Mouse (Mus musculus): ENCODE measurements around the gene Erp27. TPM values are rescaled to one million over a fixed set of nuclear protein-coding genes. Genes with fewer than 3 reads are reported as not detected.
"Not testable (repeated sequence)": the region's sequence is repeated elsewhere in the genome, so short reads cannot be mapped to it uniquely, and the experiment has no call there.

Gene Erp27
- not detected in 2 replicates for polyA plus RNA-seq (2016; fragmentation: Nextera tagmentation; extraction: Ambion mirVana)

DNA sequence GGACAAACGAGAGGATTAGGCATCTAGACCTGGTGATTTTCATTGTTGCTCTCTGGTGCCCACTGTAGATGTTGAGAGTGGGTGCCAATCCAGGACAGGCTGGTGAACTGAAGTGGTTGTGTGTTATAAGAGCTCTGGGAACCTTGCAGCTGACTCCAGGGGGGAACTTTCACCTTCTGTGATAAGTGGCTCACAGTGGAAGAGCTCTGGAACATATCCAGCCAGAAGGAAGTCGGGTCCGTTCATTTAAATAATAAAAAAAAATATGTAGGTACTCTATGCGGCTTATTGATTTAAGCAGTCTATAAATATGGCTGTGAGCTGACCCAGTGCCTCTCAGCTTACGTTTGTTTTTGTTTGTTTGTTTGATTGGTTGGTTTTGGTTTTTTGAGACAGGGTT, at the start of gene Erp27:
Gene Erp27 (minus strand): TSS at position 101 of the 400 bp plus-strand sequence.
- no peaks in the 10 kb centered on the region for H3K4me1 ChIP-seq
- H3K27me3 ChIP-seq, result no peaks in the 10 kb centered on the region
- WGBS, result 85% methylated on average over 5 of the region's 5 CpGs
- H3K4me2 ChIP-seq, result no peak within 1 kb of the TSS
- no peak within 1 kb of the TSS for H3K4me3 ChIP-seq (replicated peaks)
- no peak within 1 kb of the TSS for H3K27ac ChIP-seq
- no peak within 1 kb of the TSS for H3K9ac ChIP-seq
- H3K36me3 ChIP-seq (replicated peaks), result no peaks in the 10 kb centered on the region
- no peaks in the 10 kb centered on the region for H3K9me3 ChIP-seq
- ATAC-seq (ENCODE audit: low FRiP score), result no peak

DNA sequence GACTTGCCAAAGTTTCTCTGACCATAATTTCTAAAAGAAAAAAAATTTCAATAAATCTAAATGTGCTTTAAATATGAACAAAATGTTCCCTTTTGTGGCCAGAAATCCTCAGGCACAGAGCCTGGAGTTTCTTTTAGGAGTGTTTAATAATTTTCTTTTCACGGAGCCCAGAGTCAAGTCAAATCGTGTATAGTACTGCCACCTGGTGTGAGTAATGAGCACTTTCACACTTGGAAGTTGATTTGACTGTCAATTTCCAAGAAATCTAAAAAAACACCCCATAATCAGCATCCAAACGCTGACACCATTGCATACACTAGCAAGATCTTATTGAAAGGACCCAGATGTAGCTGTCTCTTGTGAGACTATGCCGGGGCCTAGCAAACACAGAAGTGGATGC, 46.9 kb upstream of the Erp27 start:
- H3K36me3 ChIP-seq (replicated peaks); H3K27me3 ChIP-seq; H3K9ac ChIP-seq; H3K27ac ChIP-seq; H3K4me3 ChIP-seq (replicated peaks); H3K4me1 ChIP-seq; H3K4me2 ChIP-seq; ATAC-seq (ENCODE audit: low FRiP score); H3K9me3 ChIP-seq: not testable (repeated sequence)
- WGBS, result 54% methylated on average over 4 of the region's 4 CpGs

DNA sequence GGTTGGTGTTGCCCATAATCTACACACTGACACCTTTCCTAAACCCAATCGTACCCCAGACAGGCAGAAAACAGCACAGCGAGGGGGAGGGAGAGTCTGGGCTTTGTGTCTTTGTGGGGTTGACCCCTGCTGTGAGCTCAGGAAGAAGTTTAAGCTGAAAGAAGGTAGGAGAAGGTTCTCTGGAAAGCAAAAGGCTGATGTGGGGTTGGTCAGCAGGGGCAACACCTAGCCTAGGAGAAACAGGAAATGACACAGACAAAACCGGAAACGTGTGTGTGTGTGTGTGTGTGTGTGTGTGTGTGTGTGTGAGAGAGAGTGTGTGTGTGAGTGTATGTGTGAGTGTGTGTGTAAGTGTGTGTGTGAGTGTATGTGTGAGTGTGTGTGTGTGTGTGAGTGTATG, 45.5 kb upstream of the Erp27 start:
- WGBS, result 55% methylated on average over 4 of the region's 4 CpGs

DNA sequence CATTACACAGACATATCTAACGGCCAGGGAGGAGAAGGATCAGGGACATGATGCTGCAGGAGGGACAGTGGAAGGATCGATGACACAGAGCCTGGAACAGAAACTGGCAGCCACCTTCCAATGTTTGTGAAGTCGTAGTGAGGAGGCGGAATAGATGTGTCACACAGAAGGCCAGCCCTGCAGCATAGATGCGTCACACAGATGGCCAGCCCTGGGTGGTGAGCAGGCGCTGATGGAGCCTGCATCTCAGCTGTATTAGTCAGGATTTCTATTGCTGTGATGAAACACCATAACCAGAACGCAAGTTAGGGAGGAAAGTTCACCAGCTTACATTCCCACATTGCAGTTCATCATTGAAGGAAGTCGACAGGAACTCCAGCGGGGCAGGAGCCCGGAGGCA, 43.9 kb upstream of the Erp27 start:
- Histone ChIP-seq H3K4me2 (no peak overlapping the region), H3K9me3 (no peaks in the 10 kb centered on the region), H3K27me3 (no peaks in the 10 kb centered on the region), H3K36me3 (replicated peaks) (no peaks in the 10 kb centered on the region), H3K9ac (no peak overlapping the region), H3K27ac (no peak overlapping the region), H3K4me1 (no peaks in the 10 kb centered on the region), H3K4me3 (replicated peaks) (no peak overlapping the region)
- ATAC-seq (ENCODE audit: low FRiP score), result no peak
- 80% methylated on average over 10 of the region's 10 CpGs for WGBS

More for the DNA sequence above, 45.5 kb upstream of the Erp27 start:
- Histone ChIP-seq H3K9ac (no peak overlapping the region), H3K27ac (no peak overlapping the region), H3K36me3 (replicated peaks) (no peaks in the 10 kb centered on the region), H3K9me3 (no peaks in the 10 kb centered on the region), H3K4me1 (no peaks in the 10 kb centered on the region), H3K4me3 (replicated peaks) (no peak overlapping the region), H3K27me3 (no peaks in the 10 kb centered on the region), H3K4me2 (no peak overlapping the region)
- no peak for ATAC-seq (ENCODE audit: low FRiP score)

DNA sequence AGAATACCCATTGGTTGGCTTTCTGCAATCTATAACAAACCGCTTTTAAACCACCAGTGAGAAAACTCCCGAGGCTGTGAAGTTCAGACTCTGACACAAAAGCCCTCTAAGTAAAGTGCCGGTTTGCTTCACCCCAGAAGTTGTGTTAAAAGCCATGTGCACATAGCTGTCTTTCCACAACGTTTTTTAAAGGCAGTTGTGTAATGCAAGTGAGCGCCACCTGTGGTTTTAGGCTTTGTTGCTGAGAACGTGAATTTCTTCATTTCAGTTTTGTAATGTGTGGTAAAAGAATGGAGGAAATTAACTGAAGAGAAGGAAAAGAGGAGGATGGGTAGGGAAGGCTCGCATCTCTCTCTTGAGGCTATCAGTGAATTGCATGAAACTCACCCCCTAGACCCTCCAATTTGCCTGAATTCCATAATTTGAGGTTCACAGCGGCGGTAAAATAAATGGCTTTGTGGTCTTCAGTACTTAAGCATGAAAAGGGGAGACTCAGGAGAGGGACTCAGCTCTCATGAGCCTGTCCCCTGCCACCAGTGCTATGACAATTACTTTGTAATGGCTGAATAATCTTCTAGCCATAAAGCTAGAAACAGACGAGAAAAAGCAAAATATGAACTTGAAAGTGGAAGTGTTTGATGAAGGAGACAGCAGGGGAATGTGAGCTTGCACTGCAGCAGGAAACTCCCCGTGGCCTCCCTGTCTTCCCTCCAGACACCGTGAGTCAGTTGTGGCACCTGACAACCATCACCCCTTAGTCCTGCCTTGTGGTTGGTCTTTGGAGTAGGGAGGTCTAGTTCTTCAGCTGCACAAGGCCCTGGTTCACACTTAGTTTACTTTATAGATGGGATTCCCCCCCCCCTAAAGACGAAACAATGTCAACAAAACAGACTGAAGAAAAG, 42.9 kb upstream of the Erp27 start:
- Histone ChIP-seq H3K4me1 (no peaks in the 10 kb centered on the region), H3K4me2 (no peak overlapping the region), H3K36me3 (replicated peaks) (no peaks in the 10 kb centered on the region), H3K9me3 (no peaks in the 10 kb centered on the region), H3K4me3 (replicated peaks) (no peak overlapping the region), H3K9ac (no peak overlapping the region), H3K27ac (no peak overlapping the region), H3K27me3 (no peaks in the 10 kb centered on the region)
- no peak for ATAC-seq (ENCODE audit: low FRiP score)
- WGBS, result 70% methylated on average over 13 of the region's 13 CpGs

DNA sequence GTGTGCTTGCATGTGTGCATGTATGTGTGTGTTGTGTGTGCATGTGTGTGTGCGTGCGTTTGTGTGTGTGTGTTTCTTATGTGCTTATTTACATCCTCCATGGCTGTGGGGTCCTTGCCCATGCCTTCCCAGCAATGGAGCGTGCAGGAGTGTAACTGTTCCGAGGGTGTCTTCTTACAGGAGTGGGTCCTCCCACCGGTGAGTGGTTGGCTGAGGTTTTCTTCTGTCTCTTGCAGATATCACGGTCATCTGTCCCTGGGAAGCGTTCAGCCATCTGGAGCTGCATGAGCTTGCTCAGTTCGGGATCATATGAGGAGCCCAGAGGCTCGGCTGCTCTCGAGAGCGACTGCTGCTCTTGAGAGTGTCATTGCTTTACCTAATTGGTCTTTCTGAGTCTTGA, 41.0 kb upstream of the Erp27 start:
- Histone ChIP-seq H3K9ac (no peak overlapping the region), H3K27me3 (no peaks in the 10 kb centered on the region), H3K4me1 (no peaks in the 10 kb centered on the region), H3K4me3 (replicated peaks) (no peak overlapping the region), H3K9me3 (no peaks in the 10 kb centered on the region), H3K27ac (no peak overlapping the region), H3K4me2 (no peak overlapping the region), H3K36me3 (replicated peaks) (no peaks in the 10 kb centered on the region)
- ATAC-seq (ENCODE audit: low FRiP score), result no peak
- WGBS, result 90% methylated on average over 11 of the region's 11 CpGs

DNA sequence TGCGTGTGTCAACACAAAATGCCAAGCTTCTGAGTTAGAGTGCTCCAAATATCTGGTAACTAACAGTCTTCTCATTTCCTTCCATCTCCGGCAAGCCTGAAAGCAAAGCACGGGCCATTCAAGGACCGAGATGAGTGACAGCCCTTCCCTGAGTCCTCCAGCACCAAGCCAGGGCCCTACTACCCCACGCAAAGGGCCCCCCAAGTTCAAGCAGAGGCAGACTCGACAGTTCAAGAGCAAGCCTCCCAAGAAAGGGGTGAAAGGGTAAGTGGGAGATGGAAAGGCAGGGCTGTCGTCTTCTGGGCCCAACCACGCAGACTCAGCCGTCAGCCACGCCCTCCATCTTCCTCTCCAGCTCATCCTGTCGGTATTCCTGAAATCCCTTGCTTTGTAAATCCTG, 37.2 kb upstream of the Erp27 start:
- WGBS, result 70% methylated on average over 11 of the region's 11 CpGs
- no peak for ATAC-seq (ENCODE audit: low FRiP score)
- no peak overlapping the region for H3K27ac ChIP-seq

DNA sequence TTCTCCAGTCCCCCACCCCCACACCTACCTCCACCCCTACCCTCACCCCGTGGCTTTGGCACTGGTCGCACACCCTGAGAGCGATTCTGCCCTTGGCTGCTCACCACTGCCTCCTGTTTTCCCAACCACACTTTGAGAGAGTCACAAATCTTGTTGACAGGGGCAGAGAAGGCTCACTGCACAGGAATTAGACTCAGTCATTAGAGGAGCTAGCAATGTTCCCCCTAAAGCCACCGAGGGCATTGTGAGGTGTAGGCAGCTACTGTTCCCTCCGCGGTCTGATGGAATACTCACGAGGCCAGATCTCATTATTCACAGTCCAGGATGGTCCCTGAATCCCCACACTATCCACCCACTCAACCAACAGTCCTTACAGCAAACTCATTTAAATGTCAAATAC, 35.1 kb upstream of the Erp27 start:
- Histone ChIP-seq H3K4me3 (replicated peaks) (no peak overlapping the region), H3K27me3 (no peaks in the 10 kb centered on the region), H3K4me2 (no peak overlapping the region), H3K27ac (no peak overlapping the region), H3K9ac (no peak overlapping the region), H3K36me3 (replicated peaks) (no peaks in the 10 kb centered on the region), H3K9me3 (no peaks in the 10 kb centered on the region), H3K4me1 (no peaks in the 10 kb centered on the region)
- 71% methylated on average over 7 of the region's 7 CpGs for WGBS
- ATAC-seq (ENCODE audit: low FRiP score), result no peak

More for the DNA sequence above, 37.2 kb upstream of the Erp27 start:
- Histone ChIP-seq H3K4me1 (no peaks in the 10 kb centered on the region), H3K27me3 (no peaks in the 10 kb centered on the region), H3K9ac (no peak overlapping the region), H3K4me3 (replicated peaks) (no peak overlapping the region), H3K9me3 (no peaks in the 10 kb centered on the region), H3K4me2 (no peak overlapping the region), H3K36me3 (replicated peaks) (no peaks in the 10 kb centered on the region)

DNA sequence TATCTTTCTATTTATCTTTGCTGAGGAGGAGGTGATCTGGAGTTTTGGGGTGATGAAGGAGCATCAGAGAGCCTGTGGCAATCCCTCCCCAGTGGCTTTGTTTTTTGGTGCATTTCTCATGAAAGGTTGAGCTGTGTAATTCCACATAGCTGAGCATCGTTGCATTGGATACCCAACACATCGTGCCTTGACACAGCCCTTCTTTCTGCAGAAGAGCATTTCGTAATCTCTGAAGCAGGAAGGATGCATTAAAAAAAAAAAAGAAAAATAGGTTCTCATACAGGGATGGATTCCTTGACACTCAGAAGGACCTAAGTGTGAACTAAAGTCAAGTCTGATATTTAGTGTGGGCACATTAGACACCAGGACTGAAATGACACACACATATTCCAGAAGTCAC, 33.3 kb upstream of the Erp27 start:
- ATAC-seq (ENCODE audit: low FRiP score), result no peak
- H3K36me3 ChIP-seq (replicated peaks), result no peaks in the 10 kb centered on the region
- H3K4me2 ChIP-seq, result no peak overlapping the region
- H3K4me1 ChIP-seq, result no peaks in the 10 kb centered on the region
- H3K27me3 ChIP-seq, result no peaks in the 10 kb centered on the region
- H3K27ac ChIP-seq, result no peak overlapping the region
- H3K9me3 ChIP-seq, result no peaks in the 10 kb centered on the region
- H3K9ac ChIP-seq, result no peak overlapping the region
- WGBS, result 85% methylated on average over 3 of the region's 3 CpGs
- H3K4me3 ChIP-seq (replicated peaks), result no peak overlapping the region

DNA sequence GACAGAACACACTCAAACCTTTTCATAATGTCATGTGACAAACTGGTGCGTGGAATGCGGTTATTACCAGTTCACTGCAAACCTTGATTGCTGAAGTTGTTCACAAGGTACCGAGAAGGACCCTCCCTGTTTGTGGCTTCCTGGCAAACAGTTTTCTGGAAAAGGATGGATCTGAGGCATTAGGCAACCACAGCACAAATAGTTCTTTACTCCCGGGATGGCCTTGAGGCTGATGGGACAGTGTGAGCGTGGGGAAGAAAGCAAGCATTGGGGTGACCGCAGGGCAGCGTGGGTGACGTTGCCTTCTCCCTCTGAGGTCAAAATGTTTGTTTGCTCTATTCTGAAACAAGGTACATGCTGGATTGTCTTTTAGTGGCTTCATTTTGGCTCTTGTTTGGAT, 32.7 kb upstream of the Erp27 start:
- ATAC-seq (ENCODE audit: low FRiP score), result no peak
- Histone ChIP-seq H3K4me1 (no peaks in the 10 kb centered on the region), H3K4me3 (replicated peaks) (no peak overlapping the region), H3K9me3 (no peaks in the 10 kb centered on the region), H3K27ac (no peak overlapping the region), H3K27me3 (no peaks in the 10 kb centered on the region), H3K4me2 (no peak overlapping the region), H3K36me3 (replicated peaks) (no peaks in the 10 kb centered on the region), H3K9ac (no peak overlapping the region)
- WGBS, result 94% methylated on average over 8 of the region's 8 CpGs

DNA sequence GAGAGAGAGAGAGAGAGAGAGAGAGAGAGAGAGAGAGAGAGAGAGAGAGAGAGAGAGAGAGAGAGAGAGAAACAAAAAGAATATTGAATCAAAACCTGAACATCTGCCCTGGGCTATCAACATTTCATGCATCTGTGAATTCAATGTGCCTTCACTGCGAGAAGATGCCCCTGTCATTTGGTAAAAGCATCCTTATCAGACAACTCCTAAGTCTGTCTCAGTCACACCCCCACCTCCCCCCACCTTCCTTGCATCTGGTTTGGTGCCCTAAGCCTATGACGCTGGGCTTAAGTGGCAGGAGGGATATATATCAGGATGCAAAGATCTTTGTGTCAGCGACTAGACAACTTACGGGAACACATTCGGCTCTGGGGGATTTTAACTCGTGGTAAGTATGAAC, 32.2 kb upstream of the Erp27 start:
- no peak overlapping the region for H3K27ac ChIP-seq
- no peaks in the 10 kb centered on the region for H3K4me1 ChIP-seq
- no peaks in the 10 kb centered on the region for H3K36me3 ChIP-seq (replicated peaks)
- no peak overlapping the region for H3K9ac ChIP-seq
- no peak overlapping the region for H3K4me3 ChIP-seq (replicated peaks)
- no peaks in the 10 kb centered on the region for H3K27me3 ChIP-seq
- H3K9me3 ChIP-seq, result no peaks in the 10 kb centered on the region
- H3K4me2 ChIP-seq, result no peak overlapping the region
- no peak for ATAC-seq (ENCODE audit: low FRiP score)
- 86% methylated on average over 6 of the region's 6 CpGs for WGBS

DNA sequence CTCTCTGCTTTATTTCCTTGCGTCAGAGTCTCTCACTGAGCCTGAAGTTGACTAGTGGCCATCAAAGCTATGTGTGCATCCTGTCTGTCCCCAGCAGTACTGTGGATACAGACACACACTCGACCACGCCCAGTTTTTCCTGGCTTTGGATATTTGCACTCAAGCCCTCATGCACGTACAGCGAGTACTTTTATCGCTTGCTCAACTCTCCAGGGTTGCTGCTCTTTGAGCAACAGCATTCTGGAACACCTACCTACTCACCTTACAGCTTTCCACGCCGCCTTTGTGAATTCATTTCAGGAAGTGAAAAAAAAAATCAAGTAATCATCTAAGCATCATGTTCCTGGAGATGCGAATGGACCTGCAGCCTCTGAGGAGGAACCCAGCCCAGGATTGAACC, 30.9 kb upstream of the Erp27 start:
- no peak overlapping the region for H3K9ac ChIP-seq
- no peak overlapping the region for H3K4me3 ChIP-seq (replicated peaks)
- H3K36me3 ChIP-seq (replicated peaks), result no peaks in the 10 kb centered on the region
- WGBS, result 94% methylated on average over 9 of the region's 9 CpGs
- H3K27ac ChIP-seq, result no peak overlapping the region
- ATAC-seq (ENCODE audit: low FRiP score), result no peak
- no peaks in the 10 kb centered on the region for H3K4me1 ChIP-seq
- H3K9me3 ChIP-seq, result no peaks in the 10 kb centered on the region
- no peak overlapping the region for H3K4me2 ChIP-seq
- H3K27me3 ChIP-seq, result no peaks in the 10 kb centered on the region

DNA sequence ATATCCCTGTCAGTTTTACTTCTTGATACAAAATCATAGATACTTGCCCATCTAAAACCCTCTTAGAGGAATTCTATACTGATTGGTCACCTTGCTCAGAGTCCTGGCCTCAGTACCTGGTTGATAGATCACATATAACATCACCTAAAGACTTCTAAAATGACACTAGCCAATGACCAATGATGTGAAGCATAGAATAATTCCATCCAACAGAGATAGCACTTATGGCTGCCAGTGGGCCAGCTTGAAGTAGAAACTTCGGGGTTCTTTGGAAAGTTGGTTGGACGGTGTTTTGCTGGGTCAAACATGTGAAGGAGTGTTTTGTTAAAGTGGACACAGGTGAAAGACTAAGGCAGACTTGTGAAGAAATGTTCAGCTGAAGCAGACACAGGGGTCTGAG, 28.2 kb upstream of the Erp27 start:
- no peak overlapping the region for H3K27ac ChIP-seq
- ATAC-seq (ENCODE audit: low FRiP score), result no peak
- peaks cover 12% of the 10 kb centered on the region; the same call in 1 of the 2 replicates for H3K4me1 ChIP-seq
- 94% methylated on average over 2 of the region's 2 CpGs for WGBS
- H3K9me3 ChIP-seq, result no peaks in the 10 kb centered on the region
- H3K4me3 ChIP-seq (replicated peaks), result no peak overlapping the region
- no peaks in the 10 kb centered on the region for H3K27me3 ChIP-seq
- no peak overlapping the region for H3K4me2 ChIP-seq
- no peak overlapping the region for H3K9ac ChIP-seq
- no peaks in the 10 kb centered on the region for H3K36me3 ChIP-seq (replicated peaks)
